Mouse (Mus musculus): Measurements from ENCODE around the gene Hist2h2ac.
A peak's percentile ranks its signal among the peaks of the same experiment; 100 is the strongest.
"Not testable (repeated sequence)": the region's sequence is repeated elsewhere in the genome, so short reads cannot be mapped to it uniquely, and the experiment has no call there.

Hist2h2ac gene

DNA sequence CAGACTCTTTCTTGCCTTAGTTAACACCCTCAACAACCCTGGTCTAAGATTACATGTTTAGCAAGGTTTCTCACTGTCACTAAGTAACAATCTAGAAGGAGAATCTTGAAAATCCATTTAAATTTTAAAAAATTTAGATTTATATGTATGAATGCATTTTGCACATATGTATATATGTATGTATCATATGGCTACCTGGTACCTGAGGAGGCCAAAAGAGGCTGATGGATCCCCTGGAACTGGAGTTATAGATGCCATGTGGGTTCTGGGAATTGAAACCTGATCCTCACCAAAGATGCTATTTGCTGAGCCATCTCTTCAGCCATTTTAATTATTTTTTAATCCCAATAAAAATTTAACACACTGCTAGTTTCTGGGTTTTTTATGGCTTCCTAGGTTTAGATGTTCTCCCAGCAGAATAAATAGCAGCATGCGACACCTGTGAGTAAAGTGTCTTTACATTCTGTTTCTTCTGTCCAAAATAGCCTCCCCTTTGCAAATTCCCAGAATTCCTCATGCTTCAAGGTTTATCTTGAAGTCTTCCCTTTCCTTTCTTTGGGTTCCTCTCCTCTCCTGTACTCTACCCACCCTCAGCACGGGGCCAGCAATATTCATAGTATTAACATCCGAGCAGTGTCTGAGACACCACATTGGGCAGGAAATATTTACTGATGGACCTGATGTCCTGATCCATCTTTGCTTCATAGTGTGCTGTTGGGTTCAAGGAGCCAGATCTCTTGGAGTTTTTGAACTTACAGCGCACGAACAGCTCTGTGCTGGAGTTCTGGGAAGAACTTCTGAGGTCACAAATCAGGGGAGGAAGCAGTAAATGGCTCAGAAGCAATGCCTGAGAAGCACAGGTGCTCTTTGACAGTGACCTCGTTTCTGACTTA lies 27.7 kb upstream of the Hist2h2ac start:
- no peak for DNase-seq

DNA sequence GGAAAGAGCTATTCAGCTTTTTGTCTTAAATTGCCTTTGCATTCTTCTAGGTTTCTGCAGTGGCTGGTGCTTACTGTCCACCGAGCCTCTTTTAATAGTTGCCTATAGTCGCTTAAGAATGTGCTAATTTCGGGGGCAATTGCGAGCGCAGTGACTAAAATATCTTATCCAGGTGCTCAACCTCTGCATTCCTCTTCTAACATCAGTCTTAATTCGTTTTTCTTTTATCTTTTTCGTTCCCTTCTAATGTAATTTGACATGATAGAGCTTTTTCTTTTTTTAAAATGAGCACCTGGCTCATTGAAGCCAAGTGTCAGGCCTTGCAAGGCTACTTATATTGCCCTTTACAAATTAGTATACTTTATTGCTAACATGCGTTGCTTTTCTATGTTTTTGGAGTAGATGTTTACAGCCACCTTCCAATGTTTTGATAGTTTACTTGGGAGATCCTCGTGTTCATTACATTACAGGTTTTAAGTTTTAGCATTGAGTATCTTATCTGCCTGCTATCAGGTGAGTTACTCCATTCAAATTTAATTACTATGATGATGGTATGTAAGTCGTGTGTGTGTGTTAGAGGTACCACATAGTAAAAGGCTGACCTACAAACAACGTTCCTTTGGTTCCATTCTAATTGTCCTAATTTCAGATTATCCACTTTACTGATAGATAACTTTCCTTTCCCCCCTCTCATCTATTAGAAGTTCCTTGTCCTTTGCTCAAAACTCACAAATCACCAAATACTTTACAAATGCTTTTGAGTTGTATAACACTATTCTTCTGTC lies 26.9 kb upstream of the Hist2h2ac start:
- no peak for DNase-seq

DNA sequence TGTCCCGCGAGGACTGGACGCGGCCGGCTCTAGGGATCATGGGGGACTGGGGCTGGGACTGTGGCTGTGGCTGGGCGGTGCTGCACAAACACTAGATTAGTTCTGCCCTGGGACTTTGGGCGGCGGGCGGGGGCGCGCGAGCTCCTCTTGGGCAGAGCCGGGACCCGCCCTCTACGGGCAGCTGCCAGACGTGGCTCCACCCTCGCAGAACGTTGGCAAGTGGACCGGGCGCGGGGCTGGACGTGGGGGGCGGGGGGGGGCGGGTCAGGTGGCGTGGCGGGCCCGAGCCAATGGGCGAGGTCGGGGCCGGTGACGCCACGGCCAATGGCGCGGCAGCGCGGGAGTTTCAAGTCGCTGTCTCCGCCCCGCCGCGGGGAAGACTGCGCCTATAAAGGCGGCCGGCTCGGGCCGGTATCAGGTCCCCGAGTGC lies 25.8 kb upstream of the Hist2h2ac start, which contains the start of gene Hist2h3c1:
Gene Hist2h3c1, plus strand, starts transcription at position 259 of the 430 bp plus-strand sequence.
- DNase-seq: peak in 1 of 2 experiments; percentile 56

DNA sequence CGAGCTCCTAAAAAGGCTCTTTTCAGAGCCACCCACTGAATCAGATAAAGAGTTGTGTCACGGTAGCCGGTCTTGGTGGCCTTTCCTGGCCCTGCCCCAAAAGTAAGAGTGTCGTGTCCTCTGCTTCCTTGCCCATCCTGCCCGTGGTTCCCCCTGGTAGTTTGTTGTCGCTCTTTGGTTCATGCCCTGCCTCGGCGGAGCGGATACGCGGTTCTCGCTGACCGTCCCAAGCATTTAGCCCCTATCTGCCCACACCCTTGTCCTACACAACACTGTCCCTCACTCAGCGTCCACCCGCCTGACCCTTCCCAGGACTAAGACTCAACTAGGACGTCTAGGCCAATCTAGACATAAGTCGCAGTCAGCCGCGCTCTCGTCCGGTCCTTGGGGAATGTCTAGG lies 25.3 kb upstream of the Hist2h2ac start:
- not testable (repeated sequence) for DNase-seq

DNA sequence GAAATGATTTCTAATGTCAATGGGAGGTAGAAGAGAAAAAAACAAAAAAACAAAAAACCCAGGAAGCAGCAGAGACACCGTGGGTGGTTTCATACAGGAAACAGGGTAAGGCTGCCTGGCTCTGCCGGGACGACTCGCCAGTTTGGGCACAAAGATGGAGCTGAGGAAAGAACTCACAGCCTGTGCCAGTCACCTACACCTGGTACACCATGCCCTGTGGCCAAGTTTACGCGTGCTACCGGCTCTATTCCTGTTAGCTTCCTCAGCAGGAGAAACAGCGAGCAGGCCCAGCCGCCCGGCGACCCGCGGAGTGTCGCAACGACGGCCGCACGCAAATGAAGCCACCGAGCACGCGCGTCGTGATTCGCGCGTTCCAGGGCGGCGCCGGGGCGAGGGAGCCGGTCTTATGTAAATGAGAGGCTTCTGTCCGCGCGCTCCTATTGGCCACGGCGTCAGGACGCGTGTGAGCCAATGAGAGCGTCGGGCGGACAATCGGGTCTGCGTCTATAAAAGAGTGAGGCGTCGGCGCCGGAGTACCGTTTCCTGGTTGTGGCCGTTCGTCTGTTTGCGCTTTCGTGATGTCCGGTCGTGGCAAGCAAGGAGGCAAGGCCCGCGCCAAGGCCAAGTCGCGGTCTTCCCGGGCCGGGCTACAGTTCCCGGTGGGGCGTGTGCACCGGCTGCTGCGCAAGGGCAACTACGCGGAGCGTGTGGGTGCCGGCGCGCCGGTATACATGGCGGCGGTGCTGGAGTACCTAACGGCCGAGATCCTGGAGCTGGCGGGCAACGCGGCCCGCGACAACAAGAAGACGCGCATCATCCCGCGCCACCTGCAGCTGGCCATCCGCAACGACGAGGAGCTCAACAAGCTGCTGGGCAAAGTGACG lies 24.6 kb upstream of the Hist2h2ac start, which contains the start of gene Hist2h2aa1:
Gene Hist2h2aa1, plus strand, starts transcription at position 495 of the 884 bp plus-strand sequence.
- peak; percentile 90 to 94 for DNase-seq

DNA sequence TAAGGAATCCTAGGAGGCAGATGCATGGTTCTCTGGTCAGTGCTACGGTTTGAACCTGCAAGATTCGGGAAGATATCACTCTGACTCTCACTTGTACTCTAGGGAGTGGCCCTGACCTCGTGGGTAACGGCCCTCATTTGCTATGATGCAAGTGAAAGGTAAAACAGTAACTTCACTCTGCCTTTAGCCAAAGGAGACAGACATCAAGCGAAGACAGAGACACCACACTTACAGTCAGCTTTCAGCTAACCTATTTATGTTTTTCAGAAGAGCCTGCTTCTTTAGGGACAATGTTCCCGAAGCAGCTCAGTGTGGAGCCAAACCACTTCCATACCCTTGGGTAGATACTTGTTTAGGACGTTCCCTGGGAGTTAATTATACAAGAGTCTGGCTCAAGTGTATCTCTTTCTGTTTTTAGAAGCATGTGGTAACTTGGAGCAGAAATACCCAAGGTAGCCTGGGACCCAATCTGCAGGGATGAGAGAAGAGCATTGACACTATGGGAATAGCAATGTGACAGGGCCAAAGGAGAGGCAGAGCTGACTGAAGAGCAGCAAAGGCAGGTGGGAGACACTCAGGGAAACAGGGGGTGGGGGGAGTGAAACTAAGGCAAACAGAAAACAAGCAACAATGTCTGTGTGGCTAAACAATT lies 23.4 kb upstream of the Hist2h2ac start:
- DNase-seq: no peak

DNA sequence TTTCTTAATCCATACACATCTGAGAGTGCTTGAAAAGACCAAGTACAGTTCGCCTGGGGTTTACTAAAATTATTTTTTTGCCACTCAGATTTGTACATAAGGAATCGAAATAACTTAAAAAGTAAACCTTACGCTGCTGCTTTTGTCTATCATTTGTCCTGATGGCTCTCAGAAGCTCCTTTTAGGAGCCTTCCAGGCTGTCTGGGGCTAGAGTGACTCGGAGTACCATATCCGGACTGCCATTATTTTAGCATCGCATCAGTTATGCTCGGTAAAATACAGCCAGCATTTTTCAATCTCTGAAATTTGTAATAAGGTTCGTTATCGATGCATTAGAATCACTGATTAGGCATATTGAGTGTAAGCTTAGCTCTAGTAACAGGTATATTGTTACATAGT lies 20.1 kb upstream of the Hist2h2ac start:
- no peak for DNase-seq

DNA sequence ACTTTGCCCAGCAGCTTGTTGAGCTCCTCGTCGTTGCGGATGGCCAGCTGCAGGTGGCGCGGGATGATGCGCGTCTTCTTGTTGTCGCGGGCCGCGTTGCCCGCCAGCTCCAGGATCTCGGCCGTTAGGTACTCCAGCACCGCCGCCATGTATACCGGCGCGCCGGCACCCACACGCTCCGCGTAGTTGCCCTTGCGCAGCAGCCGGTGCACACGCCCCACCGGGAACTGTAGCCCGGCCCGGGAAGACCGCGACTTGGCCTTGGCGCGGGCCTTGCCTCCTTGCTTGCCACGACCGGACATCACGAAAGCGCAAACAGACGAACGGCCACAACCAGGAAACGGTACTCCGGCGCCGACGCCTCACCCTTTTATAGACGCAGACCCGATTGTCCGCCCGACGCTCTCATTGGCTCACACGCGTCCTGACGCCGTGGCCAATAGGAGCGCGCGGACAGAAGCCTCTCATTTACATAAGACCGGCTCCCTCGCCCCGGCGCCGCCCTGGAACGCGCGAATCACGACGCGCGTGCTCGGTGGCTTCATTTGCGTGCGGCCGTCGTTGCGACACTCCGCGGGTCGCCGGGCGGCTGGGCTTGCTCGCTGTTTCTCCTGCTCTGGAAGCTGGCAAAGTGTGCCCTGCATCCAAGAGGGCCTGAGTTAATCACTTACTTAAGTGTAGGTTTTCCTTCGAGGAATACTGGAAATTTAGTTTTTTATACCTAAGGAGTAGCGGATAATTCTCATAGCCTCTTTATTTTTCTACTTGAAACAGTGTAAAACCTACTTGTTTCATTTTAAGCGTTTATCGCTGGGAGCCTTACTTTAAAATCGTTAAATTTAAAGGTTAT lies 19.5 kb upstream of the Hist2h2ac start, which contains the start of gene Hist2h2aa2:
Gene Hist2h2aa2, minus strand, starts transcription at position 328 of the 850 bp plus-strand sequence.
- peak; percentile 97 to 98 for DNase-seq

DNA sequence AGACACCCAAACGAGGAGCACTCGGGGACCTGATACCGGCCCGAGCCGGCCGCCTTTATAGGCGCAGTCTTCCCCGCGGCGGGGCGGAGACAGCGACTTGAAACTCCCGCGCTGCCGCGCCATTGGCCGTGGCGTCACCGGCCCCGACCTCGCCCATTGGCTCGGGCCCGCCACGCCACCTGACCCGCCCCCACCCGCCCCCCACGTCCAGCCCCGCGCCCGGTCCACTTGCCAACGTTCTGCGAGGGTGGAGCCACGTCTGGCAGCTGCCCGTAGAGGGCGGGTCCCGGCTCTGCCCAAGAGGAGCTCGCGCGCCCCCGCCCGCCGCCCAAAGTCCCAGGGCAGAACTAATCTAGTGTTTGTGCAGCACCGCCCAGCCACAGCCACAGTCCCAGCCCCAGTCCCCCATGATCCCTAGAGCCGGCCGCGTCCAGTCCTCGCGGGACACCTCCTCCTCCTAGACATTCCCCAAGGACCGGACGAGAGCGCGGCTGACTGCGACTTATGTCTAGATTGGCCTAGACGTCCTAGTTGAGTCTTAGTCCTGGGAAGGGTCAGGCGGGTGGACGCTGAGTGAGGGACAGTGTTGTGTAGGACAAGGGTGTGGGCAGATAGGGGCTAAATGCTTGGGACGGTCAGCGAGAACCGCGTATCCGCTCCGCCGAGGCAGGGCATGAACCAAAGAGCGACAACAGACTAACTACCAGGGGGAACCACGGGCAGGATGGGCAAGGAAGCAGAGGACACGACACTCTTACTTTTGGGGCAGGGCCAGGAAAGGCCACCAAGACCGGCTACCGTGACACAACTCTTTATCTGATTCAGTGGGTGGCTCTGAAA lies 18.5 kb upstream of the Hist2h2ac start, which contains the start of gene Hist2h3c2:
Gene Hist2h3c2, minus strand, starts transcription at position 174 of the 840 bp plus-strand sequence.
- DNase-seq: peak; percentile 60 to 87

DNA sequence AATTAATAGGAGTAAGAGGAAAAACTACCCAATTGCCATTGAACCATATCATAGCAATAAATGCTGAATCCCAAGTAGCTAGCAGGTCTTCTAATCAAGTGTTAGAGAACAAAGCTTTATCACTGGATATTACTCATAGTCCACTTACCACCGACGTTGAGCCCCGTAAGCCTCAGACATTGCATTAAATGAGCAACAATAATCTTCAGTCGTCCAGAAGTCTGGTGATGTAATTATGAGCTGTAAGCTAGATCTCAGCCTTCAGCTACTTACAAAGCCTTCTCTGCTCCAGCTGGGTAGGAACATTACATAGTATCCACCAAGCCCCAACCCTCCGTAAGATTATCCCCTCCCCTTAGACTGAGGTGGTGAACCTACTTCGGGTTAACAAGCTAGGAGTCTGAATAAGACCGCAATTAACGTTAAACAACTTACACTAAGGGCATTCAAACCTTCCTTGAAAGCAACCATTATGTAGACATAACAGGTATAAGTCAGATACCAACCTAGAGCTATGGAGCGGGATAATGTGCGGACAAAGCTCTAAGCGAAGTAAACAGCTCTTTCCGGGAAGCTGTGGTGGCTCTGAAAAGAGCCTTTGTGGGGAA lies 17.3 kb upstream of the Hist2h2ac start:
- DNase-seq: no peak

DNA sequence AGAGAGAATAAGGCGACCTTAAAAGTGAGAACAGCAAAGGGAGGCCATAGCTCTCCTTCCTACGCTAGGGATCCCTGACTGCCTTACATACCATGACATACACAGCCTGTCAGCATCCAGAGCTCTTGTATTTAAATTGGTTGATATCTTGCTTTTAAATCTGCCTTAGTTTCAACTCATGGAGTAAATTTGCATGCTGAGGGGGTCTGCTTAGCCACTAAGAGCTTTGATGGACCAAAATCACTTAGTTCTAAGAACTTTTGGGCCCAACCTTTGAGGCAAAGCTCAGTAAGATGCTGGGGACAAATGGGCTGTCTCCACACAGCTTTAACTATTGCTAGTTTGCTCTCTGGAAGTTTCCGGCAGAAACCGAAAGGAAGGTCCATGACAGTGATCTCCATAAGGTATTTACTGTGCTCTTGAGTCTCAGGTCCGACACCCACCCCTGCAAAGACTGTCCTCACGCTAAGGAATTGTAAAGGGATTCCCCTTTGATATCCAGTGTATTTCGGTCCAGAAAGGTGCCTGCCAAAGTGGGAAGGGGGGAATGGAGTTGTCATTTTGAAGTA lies 16.7 kb upstream of the Hist2h2ac start:
- DNase-seq: no peak

DNA sequence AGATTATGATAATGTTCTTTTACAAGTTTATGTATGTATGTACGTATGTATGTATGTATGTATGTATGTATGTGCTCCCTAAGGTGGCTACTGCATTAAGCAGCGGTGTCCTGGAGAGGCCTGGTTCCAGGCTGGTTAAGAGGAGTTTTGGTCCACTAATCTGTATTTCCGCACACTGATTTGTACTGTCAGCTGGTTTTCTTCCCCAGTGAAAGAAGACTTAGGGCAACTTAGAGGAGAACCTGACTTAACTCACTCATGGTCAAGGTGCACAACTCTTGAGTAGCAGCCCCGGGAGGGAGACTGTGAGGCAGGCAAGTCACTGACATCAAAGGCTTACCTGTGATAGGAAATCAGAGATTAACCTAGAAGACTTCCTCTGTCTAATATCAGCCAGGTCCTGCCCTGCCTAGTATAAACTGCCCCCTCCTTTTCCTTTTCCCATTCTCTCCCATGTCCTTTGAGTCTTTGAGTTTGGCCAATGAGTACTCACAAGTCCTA lies 16.2 kb upstream of the Hist2h2ac start:
- DNase-seq: no peak

DNA sequence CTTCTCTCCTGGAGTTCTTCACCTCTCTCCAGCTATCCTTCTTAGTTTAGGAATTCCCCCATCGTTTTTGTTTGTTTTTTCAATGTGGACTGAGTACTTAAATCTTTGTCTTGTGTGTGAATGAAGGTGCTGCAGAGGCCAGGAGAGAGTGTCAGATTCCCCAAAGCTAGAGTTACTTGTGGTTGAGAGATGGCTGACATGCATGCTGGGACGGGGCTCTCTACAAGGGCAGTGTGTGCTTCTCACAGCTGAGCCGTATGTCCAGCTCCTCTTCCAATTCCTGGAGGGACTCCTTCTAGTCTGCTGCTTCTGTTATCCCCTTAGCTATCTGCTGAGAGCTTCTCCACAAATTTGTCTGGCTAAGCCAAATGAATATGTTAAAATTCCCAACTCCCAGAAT lies 15.2 kb upstream of the Hist2h2ac start:
- no peak for DNase-seq

DNA sequence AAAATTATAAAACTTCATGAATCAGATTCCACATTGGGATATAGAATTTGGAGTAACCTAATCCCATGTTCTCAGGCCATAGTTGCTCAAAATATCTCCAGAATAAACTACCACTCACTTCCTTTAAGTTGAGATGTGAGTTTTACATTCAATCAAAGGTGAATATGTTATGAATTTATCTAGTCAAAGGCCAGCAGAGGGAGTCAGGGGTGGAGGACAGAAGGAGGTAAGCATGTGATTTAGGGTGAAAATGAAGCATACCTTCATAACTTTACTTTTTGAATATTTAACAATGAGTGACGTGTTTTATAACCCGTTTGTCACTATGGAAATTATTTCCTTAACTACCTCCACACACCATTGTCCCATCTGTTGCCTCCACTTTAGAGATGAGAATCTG lies 14.2 kb upstream of the Hist2h2ac start:
- DNase-seq: no peak

DNA sequence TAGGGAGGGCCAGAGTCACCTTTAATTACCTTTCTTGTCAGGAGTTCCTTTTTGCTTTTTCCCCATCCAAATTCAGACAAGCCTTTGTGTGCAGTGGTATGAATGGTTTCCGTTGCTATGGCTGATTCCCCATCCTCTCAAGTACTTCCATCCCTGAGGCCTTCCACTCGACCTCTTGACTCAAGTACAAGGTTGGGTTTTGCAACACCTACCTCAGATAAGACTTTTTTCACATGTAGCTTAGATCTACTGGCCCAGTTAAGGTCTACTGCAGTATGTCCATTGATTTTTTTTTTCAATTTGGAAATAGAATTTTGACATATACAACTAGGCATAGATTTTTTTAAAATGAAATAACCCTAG lies 11.1 kb upstream of the Hist2h2ac start:
- no peak for DNase-seq

DNA sequence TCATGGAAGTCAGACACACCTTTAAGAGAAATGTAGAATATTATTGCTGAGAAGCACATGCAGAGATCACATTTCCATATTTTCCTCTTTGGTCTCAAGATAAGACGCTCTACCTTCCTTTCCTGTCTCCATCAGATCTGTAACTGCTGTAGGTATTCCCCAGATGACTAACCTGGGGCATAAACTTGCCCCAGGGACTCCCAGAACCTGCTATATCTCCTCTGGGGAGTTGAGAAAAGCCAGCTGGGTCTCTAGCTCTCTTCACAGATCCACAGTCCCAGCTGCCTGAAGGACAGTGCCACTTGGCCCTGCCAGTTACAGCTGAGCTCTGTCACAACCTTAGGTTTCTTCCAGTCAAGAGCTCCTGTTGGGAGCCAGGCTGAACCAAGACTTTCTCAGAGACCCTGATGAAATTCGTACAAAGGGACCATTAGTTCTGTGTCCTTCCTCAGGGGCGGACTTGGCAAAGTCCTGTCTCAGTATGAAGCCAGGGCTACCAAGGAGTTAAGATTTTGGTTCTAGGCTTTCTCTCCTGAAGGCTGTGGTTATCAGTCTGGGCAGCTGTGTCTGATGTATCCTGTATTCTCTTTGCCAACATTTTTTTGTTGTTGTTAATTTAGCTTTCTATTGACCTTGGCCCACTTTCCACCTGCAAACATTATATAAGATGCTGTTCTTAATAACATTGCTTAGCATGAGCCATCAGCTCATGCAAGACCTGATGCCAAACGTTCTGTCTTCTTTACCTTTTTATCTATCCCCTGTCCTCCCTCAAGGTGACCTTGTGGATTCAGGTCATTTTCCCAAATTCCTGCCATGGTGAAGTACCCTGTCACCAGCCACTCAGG lies 10.5 kb upstream of the Hist2h2ac start:
- DNase-seq: no peak

DNA sequence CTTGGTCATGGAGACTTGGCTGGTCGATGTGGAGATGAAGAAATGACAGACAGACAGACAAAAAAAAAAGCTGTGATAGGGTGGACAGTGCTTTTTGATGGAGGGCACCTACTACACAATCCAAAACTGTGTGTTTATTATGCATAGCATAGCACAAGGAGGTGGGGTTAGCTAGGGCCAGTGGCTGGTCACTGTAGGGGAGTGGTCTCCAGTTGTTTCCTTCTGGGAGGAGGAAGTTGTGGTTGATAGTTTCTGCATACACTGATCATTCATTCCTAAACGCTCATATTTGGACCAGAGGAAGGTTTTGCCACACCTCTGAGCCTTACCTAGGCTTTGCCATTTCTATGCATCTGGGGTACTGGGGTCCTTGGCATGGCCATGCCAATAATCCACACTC lies 9.7 kb upstream of the Hist2h2ac start:
- no peak for DNase-seq

DNA sequence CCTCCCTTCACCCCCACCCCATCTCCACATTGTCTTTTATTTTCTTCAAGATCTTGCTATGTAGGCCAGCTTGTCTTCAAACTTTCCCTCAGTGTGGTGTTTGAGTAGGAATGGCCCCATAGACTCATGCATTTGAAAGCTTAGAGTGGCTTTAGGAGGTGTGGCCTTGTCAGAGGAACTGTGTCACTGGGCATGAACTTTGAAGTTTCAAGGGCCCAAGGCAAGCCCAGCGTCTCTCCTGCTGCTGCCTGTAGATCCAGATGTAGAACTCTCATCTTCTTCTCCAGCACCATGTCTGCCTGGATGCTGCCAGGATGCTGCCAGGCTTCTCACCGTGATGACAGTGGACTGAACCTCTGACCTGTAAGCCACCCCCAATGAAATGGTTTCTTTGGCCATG lies 8.1 kb upstream of the Hist2h2ac start:
- no peak for DNase-seq

All from lung, postnatal 4 days (tissue).